Mouse (Mus musculus) midbrain, postnatal 0 days (tissue): ENCODE data around the gene Prkd3. TPM values are rescaled to one million over a fixed set of nuclear protein-coding genes. Genes with fewer than 3 reads are reported as not detected.
A peak's percentile ranks its signal among the peaks of the same experiment; 100 is the strongest.

Experiments used
- ATAC-seq: fragments of 200-750 bp; cut with Nextera tagmentation; 2 replicates; pipeline ENCODE4 v1.8.0; 2017; ENCODE audit warnings: moderate number of reproducible peaks, mild to moderate bottlenecking, moderate TSS enrichment, moderate library complexity; ENCODE audit not compliant: low FRiP score
- DNase-seq: peaks from one replicate; pipeline ENCODE4 v3.0.0-alpha.2; 2015; ENCODE audit warnings: low spot score
- H3K27ac ChIP-seq: fragments of 300-500 bp; sonication (generic); 2 replicates; pipeline ENCODE4 v1.5.1; 2014; ENCODE audit warnings: low read depth, mild to moderate bottlenecking, low read length, mixed read lengths
- H3K27me3 ChIP-seq: fragments of 300-500 bp; sonication (generic); 2 replicates; pipeline ENCODE4 v1.6.1; 2014; ENCODE audit warnings: low read length, control low read depth, mixed read lengths; ENCODE audit not compliant: insufficient read depth
- H3K36me3 ChIP-seq: fragments of 300-500 bp; sonication (generic); 2 replicates; pipeline ENCODE4 v1.6.1; 2014; ENCODE audit warnings: low read length, control low read depth, mixed read lengths; ENCODE audit not compliant: insufficient read depth
- H3K4me1 ChIP-seq: fragments of 300-500 bp; sonication (generic); 2 replicates; pipeline ENCODE4 v1.6.1; 2014; ENCODE audit warnings: mild to moderate bottlenecking, control low read depth, antibody characterized with exemption, low read length, mixed read lengths; ENCODE audit not compliant: insufficient read depth
- H3K4me2 ChIP-seq: fragments of 300-500 bp; sonication (generic); 2 replicates; pipeline ENCODE4 v1.6.1; 2014; ENCODE audit warnings: low read depth, mild to moderate bottlenecking, low read length, mixed read lengths; ENCODE audit not compliant: poor library complexity, severe bottlenecking
- H3K4me3 ChIP-seq: fragments of 300-500 bp; sonication (generic); 2 replicates; pipeline ENCODE4 v1.5.1; 2014; ENCODE audit warnings: low read depth, mild to moderate bottlenecking, low read length, moderate library complexity
- H3K9ac ChIP-seq: fragments of 300-500 bp; sonication (generic); replicated peaks from 2 replicates; pipeline ENCODE4 v1.6.1; 2014; ENCODE audit warnings: mild to moderate bottlenecking, low read length, moderate library complexity, mixed read lengths; ENCODE audit not compliant: poor library complexity, severe bottlenecking
- H3K9me3 ChIP-seq: fragments of 300-500 bp; sonication (generic); 2 replicates; pipeline ENCODE4 v1.6.1; 2016; ENCODE audit warnings: low read length, control low read depth
- CTCF ChIP-seq: IDR thresholded peaks from 2 replicates; pipeline ENCODE4 v1.5.1; 2016; ENCODE audit warnings: antibody characterized with exemption, mild to moderate bottlenecking
- WGBS: fragments of 180-500 bp; shearing (Covaris S2); extraction: QIAGEN DNeasy Blood & Tissue Kit; methylation state at CpG from one replicate; pipeline ENCODE4 v1.1.7; 2014; 5-methylcytosine and 5-hydroxymethylcytosine counted together
- polyA plus RNA-seq: library from polyadenylated mRNA; unstranded; fragments of >200 nt; fragmentation: Nextera tagmentation; extraction: Ambion mirVana; gene quantifications from 2 replicates; pipeline ENCODE4 v1.2.1, GENCODE M21; 2015
- total RNA-seq: library from RNA; depleted of rRNA; stranded (reverse); fragments of >200 nt; gene quantifications from 2 replicates; pipeline ENCODE4 v1.2.3, GENCODE M21; 2014

Gene Prkd3
- total and polyA plus RNA-seq, 2 experiments from 2014 or later = 5.9 to 20.1 TPM

GRCm38 (mm10) chr17:79018422-79018821 lies 2.2 kb downstream of the Prkd3 start:
- no peak for DNase-seq
- no peak overlapping the region for H3K9ac ChIP-seq

GRCm38 (mm10) chr17:79015831-79016230 lies 4.8 kb downstream of the Prkd3 start:
- H3K27ac ChIP-seq = no peak overlapping the region
- H3K9me3 ChIP-seq = no peaks in the 10 kb centered on the region
- no peaks in the 10 kb centered on the region for H3K27me3 ChIP-seq
- DNase-seq (no peak), ATAC-seq (no peak)
- TF ChIP-seq CTCF = no peak
- 90% methylated on average over 10 of the region's 10 CpGs for WGBS
- H3K9ac ChIP-seq = no peak overlapping the region
- no peak overlapping the region for H3K4me3 ChIP-seq
- no peaks in the 10 kb centered on the region for H3K36me3 ChIP-seq
- H3K4me2 ChIP-seq = no peak overlapping the region
- H3K4me1 ChIP-seq = no peaks in the 10 kb centered on the region

More at GRCm38 (mm10) chr17:79018422-79018821, 2.2 kb downstream of the Prkd3 start:
- Histone ChIP-seq H3K4me1 (no peaks in the 10 kb centered on the region), H3K36me3 (no peaks in the 10 kb centered on the region), H3K4me3 (no peak overlapping the region), H3K9me3 (no peaks in the 10 kb centered on the region), H3K4me2 (peak overlapping the region; percentile 27), H3K27me3 (no peaks in the 10 kb centered on the region), H3K27ac (no peak overlapping the region)
- WGBS = 46% methylated on average over 9 of the region's 9 CpGs
- ATAC-seq = no peak
- TF ChIP-seq CTCF = no peak

- ATAC-seq (no peak), DNase-seq (no peak)
- H3K36me3 ChIP-seq = no peaks in the 10 kb centered on the region
- no peak overlapping the region for H3K4me2 ChIP-seq
- H3K27me3 ChIP-seq = no peaks in the 10 kb centered on the region
- no peaks in the 10 kb centered on the region for H3K9me3 ChIP-seq
- no peak overlapping the region for H3K9ac ChIP-seq
- H3K4me3 ChIP-seq = no peak overlapping the region
- 92% methylated on average over 2 of the region's 2 CpGs for WGBS
- no peak for TF ChIP-seq CTCF
- no peak overlapping the region for H3K27ac ChIP-seq
- H3K4me1 ChIP-seq = no peaks in the 10 kb centered on the region
Measured at GRCm38 (mm10) chr17:79014911-79015685, 5.5 kb downstream of the Prkd3 start.

- Histone ChIP-seq H3K4me3 (no peak overlapping the region), H3K9me3 (no peaks in the 10 kb centered on the region), H3K4me2 (no peak overlapping the region), H3K4me1 (no peaks in the 10 kb centered on the region), H3K36me3 (no peaks in the 10 kb centered on the region), H3K27ac (no peak overlapping the region), H3K27me3 (no peaks in the 10 kb centered on the region), H3K9ac (no peak overlapping the region)
- no peak for ATAC-seq
- TF ChIP-seq CTCF = no peak
- 88% methylated on average over 2 of the region's 2 CpGs for WGBS
- no peak for DNase-seq
Measured at GRCm38 (mm10) chr17:79013625-79014024, 7.0 kb downstream of the Prkd3 start.

- no peaks in the 10 kb centered on the region for H3K36me3 ChIP-seq
- no peak overlapping the region for H3K4me2 ChIP-seq
- no peaks in the 10 kb centered on the region for H3K9me3 ChIP-seq
- no peaks in the 10 kb centered on the region for H3K4me1 ChIP-seq
- WGBS = 95% methylated on average over 4 of the region's 4 CpGs
- TF ChIP-seq CTCF = no peak
- DNase-seq (no peak), ATAC-seq (no peak)
- no peak overlapping the region for H3K4me3 ChIP-seq
- H3K27me3 ChIP-seq = no peaks in the 10 kb centered on the region
- no peak overlapping the region for H3K9ac ChIP-seq
- H3K27ac ChIP-seq = no peak overlapping the region
Measured at GRCm38 (mm10) chr17:78999745-79000270, 20.8 kb downstream of the Prkd3 start.

GRCm38 (mm10) chr17:78999189-78999588 lies 21.4 kb downstream of the Prkd3 start:
- no peak overlapping the region for H3K4me3 ChIP-seq
- H3K4me1 ChIP-seq = no peaks in the 10 kb centered on the region
- H3K4me2 ChIP-seq = no peak overlapping the region
- 98% methylated on average over 3 of the region's 3 CpGs for WGBS
- H3K9ac ChIP-seq = no peak overlapping the region
- DNase-seq (no peak), ATAC-seq (no peak)
- no peak overlapping the region for H3K27ac ChIP-seq
- no peaks in the 10 kb centered on the region for H3K27me3 ChIP-seq
- no peak for TF ChIP-seq CTCF
- no peaks in the 10 kb centered on the region for H3K9me3 ChIP-seq
- H3K36me3 ChIP-seq = no peaks in the 10 kb centered on the region
